Mouse (Mus musculus) heart, postnatal 25 days (tissue): ENCODE measurements at regions not wholly inside any gene's neighbourhood (a gene's known extent, or its start where the extent isn't known, plus 50 kb on each side); places are given as distances from the start of the nearest gene placed in this dataset.

Experiments
- DNase-seq: peaks from one replicate; pipeline ENCODE4 v3.0.0; 2022; ENCODE audit warnings: low spot score
- intact Hi-C: fragments of 180-260 bp; cut with DNase I; formaldehyde crosslinking; loops from one replicate; pipeline ENCODE4 v1.15.1; 2025

GRCm38 (mm10) chr4:153321085-153321484 is 161.5 kb downstream of the Ajap1 start:
- intact Hi-C loops = no loop called here
- no peak for DNase-seq

GRCm38 (mm10) chr4:153320602-153321001 is 162.0 kb downstream of the Ajap1 start:
- no peak for DNase-seq
- intact Hi-C loops = no loop called here

- intact Hi-C loops = no loop called here
- DNase-seq = no peak
These were observed 165.5 kb downstream of the Ajap1 start for GRCm38 (mm10) chr4:153316964-153317724.

GRCm38 (mm10) chr4:153316519-153316918 is 166.1 kb downstream of the Ajap1 start:
- intact Hi-C loops = no loop called here
- DNase-seq = no peak

- intact Hi-C loops = no loop called here
- DNase-seq = no peak
These were observed 168.7 kb downstream of the Ajap1 start for GRCm38 (mm10) chr4:153313961-153314360.

GRCm38 (mm10) chr4:153311574-153311973 is 171.0 kb downstream of the Ajap1 start:
- no peak for DNase-seq
- intact Hi-C loops = no loop called here

- intact Hi-C loops = no loop called here
- no peak for DNase-seq
These were observed 172.0 kb downstream of the Ajap1 start for GRCm38 (mm10) chr4:153310641-153311040.

- DNase-seq = no peak
- intact Hi-C loops = no loop called here
These were observed 179.1 kb downstream of the Ajap1 start for GRCm38 (mm10) chr4:153303521-153303920.

GRCm38 (mm10) chr4:153302855-153303254 is 179.8 kb downstream of the Ajap1 start:
- DNase-seq = no peak
- intact Hi-C loops = no loop called here

- intact Hi-C loops = loop anchor here (5.0 kb wide), 1 partner anchor 184 kb away; the partner anchor contains the start of gene Ajap1
- no peak for DNase-seq
These were observed 184.3 kb downstream of the Ajap1 start for GRCm38 (mm10) chr4:153298277-153298676.

GRCm38 (mm10) chr4:153294828-153295227 is 187.8 kb downstream of the Ajap1 start:
- DNase-seq = no peak
- intact Hi-C loops = loop anchor here (5.0 kb wide), 1 partner anchor 187 kb away; the partner anchor contains the start of gene Ajap1

GRCm38 (mm10) chr4:153293137-153293536 is 189.5 kb downstream of the Ajap1 start:
- DNase-seq = no peak
- intact Hi-C loops = no loop called here

- intact Hi-C loops = no loop called here
- DNase-seq = no peak
These were observed 194.2 kb downstream of the Ajap1 start for GRCm38 (mm10) chr4:153288362-153288761.

- DNase-seq = no peak
- intact Hi-C loops = no loop called here
These were observed 198.4 kb downstream of the Ajap1 start for GRCm38 (mm10) chr4:153284209-153284608.

- intact Hi-C loops = no loop called here
- DNase-seq = no peak
These were observed 206.0 kb downstream of the Ajap1 start for GRCm38 (mm10) chr4:153276571-153276970.

- intact Hi-C loops = no loop called here
- DNase-seq = no peak
These were observed 211.2 kb downstream of the Ajap1 start for GRCm38 (mm10) chr4:153271376-153271775.

GRCm38 (mm10) chr4:153263216-153263805 is 219.3 kb downstream of the Ajap1 start:
- intact Hi-C loops = no loop called here
- DNase-seq = no peak

- DNase-seq = no peak
- intact Hi-C loops = no loop called here
These were observed 221.6 kb downstream of the Ajap1 start for GRCm38 (mm10) chr4:153260941-153261557.

GRCm38 (mm10) chr4:153251943-153252342 is 230.7 kb downstream of the Ajap1 start:
- intact Hi-C loops = no loop called here
- DNase-seq = no peak

- intact Hi-C loops = no loop called here
- no peak for DNase-seq
These were observed 231.3 kb downstream of the Ajap1 start for GRCm38 (mm10) chr4:153251311-153251710.

GRCm38 (mm10) chr4:153236680-153237079 is 245.9 kb downstream of the Ajap1 start:
- no peak for DNase-seq
- intact Hi-C loops = no loop called here
